Mouse (Mus musculus): ENCODE results near the gene Tbl1x.

DNA sequence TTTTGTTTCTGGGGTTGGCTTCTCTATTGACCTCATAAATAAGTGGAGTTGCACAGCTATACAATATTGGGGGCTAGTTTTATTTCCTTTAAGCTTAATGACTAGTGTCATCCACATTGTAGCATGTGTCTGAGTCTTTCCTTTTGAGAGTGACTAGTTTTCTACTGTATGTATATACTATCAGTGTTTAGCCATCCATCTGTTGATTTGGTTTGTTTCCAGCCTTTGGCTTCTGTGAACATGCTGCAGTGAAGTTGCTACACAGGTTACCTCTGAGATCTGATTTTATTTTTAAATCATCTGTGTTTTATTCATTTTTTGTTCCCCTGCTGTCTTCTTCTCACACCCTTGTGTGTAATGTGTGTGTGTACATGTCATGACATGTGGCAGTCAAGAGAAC, 40.5 kb downstream of the Tbl1x start:
- TF ChIP-seq CTCF (IDR thresholded peaks at IDR 0.05; ENCODE audit: borderline replicate concordance, control insufficient read depth, extremely low read depth, insufficient read depth, low read length, poor library complexity) = no peak
- TF ChIP-seq POLR2A (IDR thresholded peaks at IDR 0.05; ENCODE audit: control insufficient read depth, extremely low read depth, insufficient read depth, low read length, poor library complexity) = no peak

All from thymus, adult 2 months (tissue).